22 mouse cellular contexts compared by ENCODE assay signal in the genomic region with DNA sequence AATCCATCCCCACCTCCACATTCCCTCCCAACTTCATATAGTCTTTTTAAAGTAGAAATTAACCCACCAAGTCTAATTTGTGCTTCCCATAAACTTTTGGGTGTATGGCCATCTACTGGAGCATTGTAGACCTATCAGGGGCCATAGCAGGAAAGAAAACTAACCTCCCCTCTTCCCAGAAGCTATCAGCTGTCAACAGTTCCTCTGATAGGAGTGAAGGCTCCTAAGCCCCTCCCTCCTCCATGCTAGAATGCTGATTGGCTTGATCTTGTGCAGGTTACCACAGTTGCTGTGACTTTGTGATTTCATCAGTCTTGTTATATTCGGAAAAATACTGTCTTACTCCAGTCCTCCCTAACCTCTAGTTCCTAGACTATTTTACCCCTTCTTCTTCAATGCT.
DNase-seq lines count a peak whose midpoint lies in the region; ATAC-seq and TF ChIP-seq lines count a peak whose summit lies in the region.
"Had no signal": no experiment of that assay in that cellular context is flagged by ENCODE, and none has a peak within 500 bp of the region (broad histone marks: within the 10 kb centered on the region; RNA-seq: fewer than 3 reads in every experiment).

No protein-coding gene starts in this region.

- H3K4me1 ChIP-seq in stomach, embryonic 15.5 days = no peaks in the 10 kb centered on the region
- no peaks in the 10 kb centered on the region for H3K4me1 ChIP-seq in stomach, postnatal 0 days (replicated peaks; ENCODE audit: control insufficient read depth, insufficient read depth)
- peaks cover 43% of the 10 kb centered on the region for H3K4me1 ChIP-seq in liver, embryonic 12.5 days
- peaks cover 11% of the 10 kb centered on the region for H3K4me1 ChIP-seq in liver, embryonic 16.5 days (ENCODE audit: control insufficient read depth, low read depth, low read length)
- peaks cover 23% of the 10 kb centered on the region for H3K4me1 ChIP-seq in midbrain, embryonic 10.5 days
- H3K4me1 ChIP-seq: embryonic facial prominence, embryonic 13.5 days had no signal

- H3K27ac ChIP-seq in stomach, embryonic 15.5 days = no peak overlapping the region
- no peak overlapping the region for H3K27ac ChIP-seq in stomach, postnatal 0 days (replicated peaks)
- H3K27ac ChIP-seq in liver, embryonic 12.5 days = peak overlapping the region; percentile 58; the same call in 1 of the 2 replicates
- no peak overlapping the region; the same call in 1 of the 2 replicates for H3K27ac ChIP-seq in liver, embryonic 16.5 days (ENCODE audit: low read length)
- no peak overlapping the region for H3K27ac ChIP-seq in midbrain, embryonic 10.5 days (replicated peaks)
- H3K27ac ChIP-seq: embryonic facial prominence, embryonic 13.5 days; forebrain, embryonic 10.5 days; heart, embryonic 13.5 days had no signal

- H3K4me3 ChIP-seq in stomach, embryonic 15.5 days (replicated peaks) = no peak overlapping the region
- no peak overlapping the region for H3K4me3 ChIP-seq in stomach, postnatal 0 days (ENCODE audit: low read depth, low read length)
- H3K4me3 ChIP-seq in liver, embryonic 12.5 days = no peak overlapping the region
- no peak overlapping the region for H3K4me3 ChIP-seq in liver, embryonic 16.5 days (ENCODE audit: low read depth, low read length)
- no peak overlapping the region for H3K4me3 ChIP-seq in midbrain, embryonic 10.5 days
- H3K4me3 ChIP-seq: embryonic facial prominence, embryonic 13.5 days; forebrain, embryonic 10.5 days; heart, embryonic 13.5 days had no signal

- WGBS in stomach, embryonic 15.5 days = 83% methylated on average over 1 of the region's 1 CpGs
- WGBS in stomach, postnatal 0 days = 90% methylated on average over 1 of the region's 1 CpGs
- WGBS in liver, embryonic 12.5 days (ENCODE audit: insufficient replicate concordance) = 71% methylated on average over 1 of the region's 1 CpGs
- 64% methylated on average over 1 of the region's 1 CpGs for WGBS in liver, embryonic 16.5 days (ENCODE audit: insufficient replicate concordance)
- 86% methylated on average over 1 of the region's 1 CpGs for WGBS in midbrain, embryonic 10.5 days

- no peak for DNase-seq in stomach, postnatal 0 days (ENCODE audit: low spot score)
- DNase-seq in midbrain, embryonic 10.5 days (ENCODE audit: low spot score) = no peak
- no peak for DNase-seq in gastrocnemius, adult 8-10 months (ENCODE audit: low spot score in 2 of 2)
- no peak for DNase-seq in right cerebral cortex, postnatal 10 days (ENCODE audit: low spot score in 2 of 2)
- DNase-seq: adrenal gland, postnatal 10 days; B cell, adult 2 months; cerebellum, adult 11-12 months; cerebellum, adult 9-11 months; cerebellum, postnatal 36 days; gastrocnemius, postnatal 25 days; heart, postnatal 36 days had no signal

- no peaks in the 10 kb centered on the region for H3K36me3 ChIP-seq in stomach, embryonic 15.5 days
- H3K36me3 ChIP-seq in stomach, postnatal 0 days (ENCODE audit: control insufficient read depth, insufficient read depth, low read length) = no peaks in the 10 kb centered on the region
- no peaks in the 10 kb centered on the region for H3K36me3 ChIP-seq in liver, embryonic 12.5 days
- H3K36me3 ChIP-seq in liver, embryonic 16.5 days (ENCODE audit: control insufficient read depth, insufficient read depth) = no peaks in the 10 kb centered on the region
- no peaks in the 10 kb centered on the region for H3K36me3 ChIP-seq in midbrain, embryonic 10.5 days
- H3K36me3 ChIP-seq: embryonic facial prominence, embryonic 13.5 days; forebrain, embryonic 10.5 days; G1E; heart, embryonic 13.5 days had no signal

- H3K9me3 ChIP-seq in stomach, embryonic 15.5 days = no peaks in the 10 kb centered on the region
- H3K9me3 ChIP-seq in stomach, postnatal 0 days (ENCODE audit: control insufficient read depth, low read length) = no peaks in the 10 kb centered on the region
- no peaks in the 10 kb centered on the region for H3K9me3 ChIP-seq in liver, embryonic 12.5 days (replicated peaks)
- H3K9me3 ChIP-seq in liver, embryonic 16.5 days (replicated peaks; ENCODE audit: control insufficient read depth, low read length) = no peaks in the 10 kb centered on the region
- H3K9me3 ChIP-seq in midbrain, embryonic 10.5 days (replicated peaks) = no peaks in the 10 kb centered on the region
- H3K9me3 ChIP-seq: embryonic facial prominence, embryonic 13.5 days; forebrain, embryonic 10.5 days; G1E; heart, embryonic 13.5 days had no signal

- no peak overlapping the region for H3K9ac ChIP-seq in stomach, embryonic 15.5 days
- H3K9ac ChIP-seq in stomach, postnatal 0 days (ENCODE audit: low read length) = no peak overlapping the region
- no peak overlapping the region for H3K9ac ChIP-seq in liver, embryonic 12.5 days
- no peak overlapping the region for H3K9ac ChIP-seq in liver, embryonic 16.5 days (ENCODE audit: low read depth, low read length)
- H3K9ac ChIP-seq: embryonic facial prominence, embryonic 13.5 days; heart, embryonic 13.5 days had no signal

- no peak for TF ChIP-seq EP300 in stomach, postnatal 0 days (optimal IDR thresholded peaks at IDR 0.05)

- no peak overlapping the region for H3K4me2 ChIP-seq in stomach, embryonic 15.5 days
- no peak overlapping the region for H3K4me2 ChIP-seq in stomach, postnatal 0 days (replicated peaks; ENCODE audit: low read depth)
- no peak overlapping the region for H3K4me2 ChIP-seq in liver, embryonic 12.5 days
- no peak overlapping the region for H3K4me2 ChIP-seq in liver, embryonic 16.5 days (ENCODE audit: low read depth, low read length)
- H3K4me2 ChIP-seq: embryonic facial prominence, embryonic 13.5 days; heart, embryonic 13.5 days had no signal

- TF ChIP-seq CTCF in stomach, postnatal 0 days (IDR thresholded peaks at IDR 0.05; ENCODE audit: low read depth) = no peak

- H3K27me3 ChIP-seq in stomach, embryonic 15.5 days (replicated peaks) = no peaks in the 10 kb centered on the region
- H3K27me3 ChIP-seq in stomach, postnatal 0 days (ENCODE audit: control insufficient read depth, insufficient read depth, low read length) = no peaks in the 10 kb centered on the region
- 0 out of 2 replicates have a peak, but pooled peaks cover 3% of the 10 kb centered on the region for H3K27me3 ChIP-seq in liver, embryonic 12.5 days (replicated peaks)
- H3K27me3 ChIP-seq in liver, embryonic 16.5 days (ENCODE audit: control insufficient read depth, insufficient read depth, low read depth, low read length) = no peaks in the 10 kb centered on the region
- peaks cover 87% of the 10 kb centered on the region for H3K27me3 ChIP-seq in midbrain, embryonic 10.5 days (ENCODE audit: low read depth, poor library complexity, severe bottlenecking)
- H3K27me3 ChIP-seq: heart, embryonic 13.5 days had no signal

- peak; percentile 60; the same call in 1 of the 2 replicates for ATAC-seq in stomach, embryonic 15.5 days (ENCODE audit: insufficient read depth, low FRiP score, low read depth)
- ATAC-seq in stomach, postnatal 0 days (ENCODE audit: low FRiP score, low TSS enrichment) = no peak
- ATAC-seq in liver, embryonic 12.5 days = peak; percentile 92
- peak; percentile 84 for ATAC-seq in liver, embryonic 16.5 days (ENCODE audit: low read depth)
- ATAC-seq in megakaryocyte, adult 5-6 weeks (ENCODE audit: poor library complexity, severe bottlenecking) = no peak
- ATAC-seq: CD4-positive, CD25-positive, alpha-beta regulatory T cell, adult 4 months; forebrain, embryonic 14.5 days; hindbrain, embryonic 16.5 days had no signal

Comparison
In these comparisons a context has a peak if more than half of its experiments do, and no peak if none do; other contexts are left out.
1. ATAC-seq: peak in stomach, embryonic 15.5 days (single experiment), liver, embryonic 12.5 days (single experiment) and liver, embryonic 16.5 days (single experiment); none in stomach, postnatal 0 days (single experiment) and megakaryocyte, adult 5-6 weeks (single experiment).